Mouse (Mus musculus) cortical plate, adult 2 months (tissue): ENCODE data around the gene Ccin.

Source experiments
- CTCF ChIP-seq: fragments of 200-500 bp; IDR thresholded peaks from 2 replicates; pipeline ENCODE4 v1.5.1; 2011; ENCODE audit warnings: mild to moderate bottlenecking, control low read depth, low read length; ENCODE audit not compliant: insufficient read depth; ENCODE audit errors: extremely low read depth
- POLR2A ChIP-seq: fragments of 200-500 bp; IDR thresholded peaks from 2 replicates; pipeline ENCODE4 v1.6.1; 2011; ENCODE audit warnings: mild to moderate bottlenecking, low read length, control low read depth; ENCODE audit not compliant: insufficient read depth; ENCODE audit errors: extremely low read depth

DNA sequence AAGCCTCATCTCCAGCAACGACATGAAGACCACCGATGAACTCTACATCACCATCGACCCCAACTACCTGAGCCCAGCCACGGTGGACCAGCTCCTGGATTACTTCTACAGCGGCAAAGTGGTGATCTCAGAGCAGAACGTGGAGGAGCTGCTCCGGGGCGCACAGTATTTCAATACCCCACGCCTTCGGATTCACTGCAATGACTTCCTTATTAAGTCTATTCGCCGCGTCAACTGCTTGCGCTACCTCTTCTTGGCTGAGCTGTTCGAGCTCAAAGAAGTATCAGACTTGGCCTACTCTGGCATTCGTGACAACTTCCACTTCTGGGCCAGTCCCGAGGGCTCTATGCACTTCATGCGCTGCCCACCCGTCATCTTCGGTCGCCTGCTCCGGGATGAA, 473 bp downstream of the Ccin start:
- TF ChIP-seq POLR2A, result no peak
- no peak for TF ChIP-seq CTCF
